Mouse (Mus musculus): ENCODE data around the gene N4bp1. TPM values are rescaled to one million over a fixed set of nuclear protein-coding genes. Genes with fewer than 3 reads are reported as not detected.

Gene N4bp1
- 10.0 and 10.1 TPM in 2 replicates for polyA plus RNA-seq (2015; fragmentation: Nextera tagmentation; extraction: Ambion mirVana)

- no peaks in the 10 kb centered on the region for H3K9me3 ChIP-seq (replicated peaks)
- H3K4me1 ChIP-seq: peaks cover 36% of the 10 kb centered on the region
- H3K4me3 ChIP-seq (replicated peaks): peak within 1 kb of the TSS; percentile 69
- peak within 1 kb of the TSS; percentile 83 for H3K4me2 ChIP-seq
- peak; percentile 92 for ATAC-seq (replicated peaks; ENCODE audit: low FRiP score)
- peak within 1 kb of the TSS; percentile 87 for H3K27ac ChIP-seq
- WGBS: under 1% methylated on average over 119 of the region's 119 CpGs
- peak within 1 kb of the TSS; percentile 87 for H3K9ac ChIP-seq
- H3K27me3 ChIP-seq: no peaks in the 10 kb centered on the region
- H3K36me3 ChIP-seq: peaks cover 3% of the 10 kb centered on the region
Observed at GRCm38 (mm10) chr8:86884489-86885463, at the start of gene N4bp1. Gene N4bp1, minus strand, starts transcription at chr8:86885258.

GRCm38 (mm10) chr8:86934841-86935240 lies 49.8 kb upstream of the N4bp1 start:
- 67% methylated on average over 5 of the region's 5 CpGs for WGBS

GRCm38 (mm10) chr8:86934393-86934792 lies 49.3 kb upstream of the N4bp1 start:
- H3K4me1 ChIP-seq: no peaks in the 10 kb centered on the region
- no peaks in the 10 kb centered on the region for H3K27me3 ChIP-seq
- no peak overlapping the region for H3K4me3 ChIP-seq (replicated peaks)
- no peaks in the 10 kb centered on the region for H3K9me3 ChIP-seq (replicated peaks)
- no peak overlapping the region for H3K27ac ChIP-seq
- H3K4me2 ChIP-seq: no peak overlapping the region
- 54% methylated on average over 13 of the region's 13 CpGs for WGBS
- no peak overlapping the region for H3K9ac ChIP-seq
- ATAC-seq (replicated peaks; ENCODE audit: low FRiP score): no peak
- H3K36me3 ChIP-seq: no peaks in the 10 kb centered on the region

More at GRCm38 (mm10) chr8:86934841-86935240, 49.8 kb upstream of the N4bp1 start:
- H3K4me3 ChIP-seq (replicated peaks): no peak overlapping the region
- H3K4me1 ChIP-seq: no peaks in the 10 kb centered on the region
- no peak overlapping the region for H3K4me2 ChIP-seq
- ATAC-seq (replicated peaks; ENCODE audit: low FRiP score): no peak
- no peaks in the 10 kb centered on the region for H3K9me3 ChIP-seq (replicated peaks)
- no peak overlapping the region for H3K27ac ChIP-seq
- no peak overlapping the region for H3K9ac ChIP-seq
- no peaks in the 10 kb centered on the region for H3K27me3 ChIP-seq
- no peaks in the 10 kb centered on the region for H3K36me3 ChIP-seq

DNA sequence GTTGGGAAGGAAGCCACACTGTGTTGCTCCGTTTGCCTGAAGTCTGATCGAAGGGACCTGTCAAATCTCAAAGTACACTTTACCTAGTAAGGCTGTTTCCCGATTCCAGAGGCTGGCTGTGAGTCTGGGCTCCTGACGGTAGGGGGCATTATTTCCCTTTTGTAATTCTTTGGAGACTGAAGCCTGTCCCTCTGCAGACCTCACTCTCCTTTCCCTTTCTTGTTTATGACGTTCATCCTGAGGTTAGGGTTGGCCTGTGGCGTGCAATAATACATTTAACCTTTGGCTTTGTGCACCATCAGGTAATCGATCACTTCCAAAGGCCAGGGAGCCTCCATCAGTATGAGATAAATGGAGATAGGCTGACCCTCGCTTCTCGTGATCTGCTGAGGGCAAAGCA lies 48.8 kb upstream of the N4bp1 start:
- H3K27me3 ChIP-seq: no peaks in the 10 kb centered on the region
- H3K4me2 ChIP-seq: peak overlapping the region; percentile 31; the same call in 1 of the 2 replicates
- H3K27ac ChIP-seq: no peak overlapping the region
- no peaks in the 10 kb centered on the region for H3K36me3 ChIP-seq
- WGBS: 8% methylated on average over 9 of the region's 9 CpGs
- no peaks in the 10 kb centered on the region for H3K4me1 ChIP-seq
- H3K9me3 ChIP-seq (replicated peaks): no peaks in the 10 kb centered on the region
- no peak for ATAC-seq (replicated peaks; ENCODE audit: low FRiP score)
- no peak overlapping the region for H3K4me3 ChIP-seq (replicated peaks)
- H3K9ac ChIP-seq: no peak overlapping the region

GRCm38 (mm10) chr8:86926237-86926636 lies 41.2 kb upstream of the N4bp1 start:
- no peak for ATAC-seq (replicated peaks; ENCODE audit: low FRiP score)
- Histone ChIP-seq H3K9ac (no peak overlapping the region), H3K4me1 (no peaks in the 10 kb centered on the region), H3K36me3 (no peaks in the 10 kb centered on the region), H3K4me3 (replicated peaks) (no peak overlapping the region), H3K9me3 (replicated peaks) (no peaks in the 10 kb centered on the region), H3K27ac (no peak overlapping the region), H3K27me3 (0 out of 2 replicates have a peak, but pooled peaks cover 4% of the 10 kb centered on the region), H3K4me2 (no peak overlapping the region)
- WGBS: 62% methylated on average over 8 of the region's 8 CpGs

- Histone ChIP-seq H3K27me3 (0 out of 2 replicates have a peak, but pooled peaks cover 4% of the 10 kb centered on the region), H3K4me1 (no peaks in the 10 kb centered on the region), H3K4me3 (replicated peaks) (no peak overlapping the region), H3K9ac (no peak overlapping the region), H3K9me3 (replicated peaks) (no peaks in the 10 kb centered on the region), H3K4me2 (no peak overlapping the region), H3K27ac (no peak overlapping the region), H3K36me3 (no peaks in the 10 kb centered on the region)
- no peak for ATAC-seq (replicated peaks; ENCODE audit: low FRiP score)
- WGBS: 77% methylated on average over 5 of the region's 5 CpGs
Observed at GRCm38 (mm10) chr8:86923219-86923835, 38.3 kb upstream of the N4bp1 start.

DNA sequence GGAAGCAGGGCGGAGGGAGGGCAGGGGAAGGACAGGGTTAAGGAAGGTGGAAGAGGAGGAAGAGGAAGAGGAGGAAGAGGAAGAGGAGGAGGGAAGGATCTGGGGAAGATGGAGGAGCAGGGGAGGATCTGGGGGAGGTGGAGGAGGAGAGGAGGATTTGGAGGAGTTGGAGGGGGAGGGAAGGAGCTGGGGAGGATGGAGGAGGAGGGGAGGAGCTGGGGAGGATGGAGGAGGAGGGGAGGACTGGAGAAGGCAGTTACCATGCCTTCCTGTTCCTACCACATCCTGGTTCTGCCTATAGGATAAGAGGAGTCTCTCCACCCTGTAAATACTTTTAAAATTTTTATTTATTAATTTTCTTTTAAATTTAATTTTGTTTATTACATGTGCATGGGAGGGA lies 37.6 kb upstream of the N4bp1 start:
- H3K27ac ChIP-seq: no peak overlapping the region
- no peak overlapping the region for H3K4me3 ChIP-seq (replicated peaks)
- no peak for ATAC-seq (replicated peaks; ENCODE audit: low FRiP score)
- H3K9ac ChIP-seq: no peak overlapping the region
- H3K9me3 ChIP-seq (replicated peaks): no peaks in the 10 kb centered on the region
- 0 out of 2 replicates have a peak, but pooled peaks cover 4% of the 10 kb centered on the region for H3K27me3 ChIP-seq
- no peaks in the 10 kb centered on the region for H3K36me3 ChIP-seq
- H3K4me1 ChIP-seq: no peaks in the 10 kb centered on the region
- 88% methylated on average over 1 of the region's 1 CpGs for WGBS
- no peak overlapping the region for H3K4me2 ChIP-seq

GRCm38 (mm10) chr8:86922141-86922540 lies 37.1 kb upstream of the N4bp1 start:
- Histone ChIP-seq H3K4me1 (no peaks in the 10 kb centered on the region), H3K27ac (no peak overlapping the region), H3K9ac (no peak overlapping the region), H3K4me2 (no peak overlapping the region), H3K36me3 (no peaks in the 10 kb centered on the region), H3K9me3 (replicated peaks) (no peaks in the 10 kb centered on the region), H3K27me3 (0 out of 2 replicates have a peak, but pooled peaks cover 4% of the 10 kb centered on the region), H3K4me3 (replicated peaks) (no peak overlapping the region)
- WGBS: 78% methylated on average over 5 of the region's 5 CpGs
- no peak for ATAC-seq (replicated peaks; ENCODE audit: low FRiP score)

GRCm38 (mm10) chr8:86920996-86921395 lies 35.9 kb upstream of the N4bp1 start:
- H3K4me1 ChIP-seq: no peaks in the 10 kb centered on the region
- no peak overlapping the region for H3K4me3 ChIP-seq (replicated peaks)
- H3K36me3 ChIP-seq: no peaks in the 10 kb centered on the region
- ATAC-seq (replicated peaks; ENCODE audit: low FRiP score): no peak
- WGBS: 77% methylated on average over 5 of the region's 5 CpGs
- H3K9ac ChIP-seq: no peak overlapping the region
- H3K27ac ChIP-seq: no peak overlapping the region
- no peaks in the 10 kb centered on the region for H3K27me3 ChIP-seq
- H3K4me2 ChIP-seq: no peak overlapping the region
- H3K9me3 ChIP-seq (replicated peaks): no peaks in the 10 kb centered on the region

DNA sequence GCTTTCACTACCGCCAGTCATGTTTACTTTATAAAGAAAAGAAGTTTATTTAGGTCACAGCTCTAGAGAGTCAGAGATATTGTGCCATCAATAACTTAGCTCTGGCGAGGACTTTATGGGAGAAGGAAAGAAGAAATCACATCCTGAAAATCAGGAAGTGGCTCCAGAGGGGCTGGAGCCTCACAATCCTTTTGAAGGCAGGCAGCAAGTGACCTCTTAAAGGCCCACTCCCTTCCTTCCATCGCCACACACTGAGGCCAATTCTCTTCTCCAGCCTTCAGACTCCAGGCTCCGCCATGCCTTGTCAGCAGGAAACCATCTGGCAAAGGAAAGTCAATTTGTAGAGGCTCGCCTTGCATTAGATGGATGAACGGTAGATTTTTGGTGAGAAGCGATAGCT lies 35.4 kb upstream of the N4bp1 start:
- no peaks in the 10 kb centered on the region for H3K4me1 ChIP-seq
- H3K36me3 ChIP-seq: no peaks in the 10 kb centered on the region
- no peak for ATAC-seq (replicated peaks; ENCODE audit: low FRiP score)
- no peak overlapping the region for H3K9ac ChIP-seq
- no peaks in the 10 kb centered on the region for H3K9me3 ChIP-seq (replicated peaks)
- no peak overlapping the region for H3K27ac ChIP-seq
- no peak overlapping the region for H3K4me3 ChIP-seq (replicated peaks)
- no peak overlapping the region for H3K4me2 ChIP-seq
- WGBS: 39% methylated on average over 7 of the region's 7 CpGs
- no peaks in the 10 kb centered on the region for H3K27me3 ChIP-seq

DNA sequence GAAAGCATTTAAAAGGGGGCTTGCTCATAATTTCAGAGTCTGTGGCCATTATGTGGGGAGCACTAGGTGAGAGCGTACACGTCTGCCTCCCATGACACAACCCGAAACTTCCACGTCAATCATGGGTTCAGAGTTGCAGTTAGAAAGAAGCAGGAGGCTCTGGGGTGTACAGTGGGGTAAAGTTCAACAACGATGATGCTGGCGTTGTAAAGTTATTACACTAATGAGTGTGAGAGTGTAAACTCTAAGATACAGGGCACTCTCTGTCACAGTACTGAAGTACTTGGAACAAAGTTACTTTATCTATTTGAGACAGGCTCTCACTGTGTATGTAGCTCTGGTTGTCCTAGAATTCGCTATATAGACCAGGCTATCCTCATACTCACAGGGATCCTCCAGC lies 35.0 kb upstream of the N4bp1 start:
- WGBS: 74% methylated on average over 7 of the region's 7 CpGs
- no peaks in the 10 kb centered on the region for H3K9me3 ChIP-seq (replicated peaks)
- no peak overlapping the region for H3K4me3 ChIP-seq (replicated peaks)
- H3K9ac ChIP-seq: no peak overlapping the region
- H3K27ac ChIP-seq: no peak overlapping the region
- no peaks in the 10 kb centered on the region for H3K27me3 ChIP-seq
- no peaks in the 10 kb centered on the region for H3K36me3 ChIP-seq
- H3K4me1 ChIP-seq: no peaks in the 10 kb centered on the region
- H3K4me2 ChIP-seq: no peak overlapping the region
- ATAC-seq (replicated peaks; ENCODE audit: low FRiP score): no peak

- Histone ChIP-seq H3K27me3 (no peaks in the 10 kb centered on the region), H3K4me2 (no peak overlapping the region), H3K27ac (no peak overlapping the region), H3K4me1 (no peaks in the 10 kb centered on the region), H3K36me3 (no peaks in the 10 kb centered on the region), H3K4me3 (replicated peaks) (no peak overlapping the region), H3K9ac (no peak overlapping the region), H3K9me3 (replicated peaks) (no peaks in the 10 kb centered on the region)
- no peak for ATAC-seq (replicated peaks; ENCODE audit: low FRiP score)
- 70% methylated on average over 4 of the region's 4 CpGs for WGBS
Observed at GRCm38 (mm10) chr8:86919262-86919661, 34.2 kb upstream of the N4bp1 start.
